Mouse (Mus musculus): ENCODE measurements around the gene 4930430F08Rik. TPM values are rescaled to one million over a fixed set of nuclear protein-coding genes. Genes with fewer than 3 reads are reported as not detected.

4930430F08Rik gene
- 12.0 TPM for polyA plus RNA-seq (2014; fragmentation: Illumina TruSeq; extraction: RNeasy Lipid Tissue Mini Kit (QIAGEN cat#74804); ENCODE audit: low replicate concordance)

GRCm38 (mm10) chr10:100590323-100590722, at the start of gene 4930430F08Rik, which contains the start of gene 1700017N19Rik:
Gene 4930430F08Rik (minus strand): TSS chr10:100590423.
Gene 1700017N19Rik (plus strand): TSS chr10:100590484.

Other genes with a start within 250 kb of the 4930430F08Rik start
- gene Gm4302, start 249.6 kb downstream of the 4930430F08Rik start, polyA plus RNA-seq (2014; fragmentation: Illumina TruSeq; extraction: RNeasy Lipid Tissue Mini Kit (QIAGEN cat#74804); ENCODE audit: low replicate concordance): not detected
- gene Gm4303, start 244.5 kb downstream of the 4930430F08Rik start, polyA plus RNA-seq (2014; fragmentation: Illumina TruSeq; extraction: RNeasy Lipid Tissue Mini Kit (QIAGEN cat#74804); ENCODE audit: low replicate concordance): not detected
- not detected for gene Gm4305, start 239.3 kb downstream of the 4930430F08Rik start, polyA plus RNA-seq (2014; fragmentation: Illumina TruSeq; extraction: RNeasy Lipid Tissue Mini Kit (QIAGEN cat#74804); ENCODE audit: low replicate concordance)
- not detected for gene Gm4307, start 229.1 kb downstream of the 4930430F08Rik start, polyA plus RNA-seq (2014; fragmentation: Illumina TruSeq; extraction: RNeasy Lipid Tissue Mini Kit (QIAGEN cat#74804); ENCODE audit: low replicate concordance)
- not detected for gene Gm4312, start 207.9 kb downstream of the 4930430F08Rik start, polyA plus RNA-seq (2014; fragmentation: Illumina TruSeq; extraction: RNeasy Lipid Tissue Mini Kit (QIAGEN cat#74804); ENCODE audit: low replicate concordance)
- 36.2 TPM for gene Tmtc3, start 103.1 kb downstream of the 4930430F08Rik start, polyA plus RNA-seq (2014; fragmentation: Illumina TruSeq; extraction: RNeasy Lipid Tissue Mini Kit (QIAGEN cat#74804); ENCODE audit: low replicate concordance)
- 15.4 TPM for gene Cep290, start 102.9 kb downstream of the 4930430F08Rik start, polyA plus RNA-seq (2014; fragmentation: Illumina TruSeq; extraction: RNeasy Lipid Tissue Mini Kit (QIAGEN cat#74804); ENCODE audit: low replicate concordance)
- not detected for gene 1700017N19Rik, start 61 bp upstream of the 4930430F08Rik start, polyA plus RNA-seq (2014; fragmentation: Illumina TruSeq; extraction: RNeasy Lipid Tissue Mini Kit (QIAGEN cat#74804); ENCODE audit: low replicate concordance)